Mouse (Mus musculus) myocyte (in vitro differentiated cells): ENCODE results near the gene Ank. TPM values are rescaled to one million over a fixed set of nuclear protein-coding genes. Genes with fewer than 3 reads are reported as not detected.

Experiments
- H3K27me3 ChIP-seq: one replicate; pipeline ENCODE4 v1.6.1; 2011; ENCODE audit not compliant: control insufficient read depth, insufficient read depth, insufficient read length
- H3K36me3 ChIP-seq: one replicate; pipeline ENCODE4 v1.6.1; 2011; ENCODE audit not compliant: control insufficient read depth, insufficient read depth
- H3K4me2 ChIP-seq: one replicate; pipeline ENCODE4 v1.6.1; 2011; ENCODE audit warnings: low read depth, control low read depth
- H3K4me3 ChIP-seq: one replicate; pipeline ENCODE4 v1.5.1; 2011; ENCODE audit warnings: mild to moderate bottlenecking, control low read depth, moderate library complexity
- H3K79me2 ChIP-seq: one replicate; pipeline ENCODE4 v1.6.1; 2011; ENCODE audit not compliant: control insufficient read depth, insufficient read depth
- H3ac ChIP-seq: one replicate; pipeline ENCODE4 v1.6.1; 2011; ENCODE audit not compliant: control insufficient read depth, insufficient read length
- CEBPB ChIP-seq: IDR thresholded peaks from 2 replicates; pipeline ENCODE4 v1.6.1; 2011; ENCODE audit warnings: mild to moderate bottlenecking, moderate library complexity; ENCODE audit not compliant: poor library complexity, insufficient read depth, severe bottlenecking
- E2F4 ChIP-seq: IDR thresholded peaks from one replicate; pipeline ENCODE4 v1.6.1; 2011; ENCODE audit warnings: mild to moderate bottlenecking, control low read depth, moderate library complexity; ENCODE audit not compliant: insufficient read depth
- MAX ChIP-seq: IDR thresholded peaks from one replicate; pipeline ENCODE4 v1.6.1; 2011; ENCODE audit warnings: low read depth, mild to moderate bottlenecking, control low read depth
- MYOD1 ChIP-seq, 3 experiments: IDR thresholded peaks; one replicate each; pipeline ENCODE4 v1.6.1; 2011; ENCODE audit warnings: control low read depth in 2 of 3, low read depth in 2 of 3, mild to moderate bottlenecking in 2 of 3, moderate library complexity in 1 of 3; ENCODE audit not compliant: insufficient read length in 2 of 3, control insufficient read depth in 1 of 3
- MYOG ChIP-seq, 3 experiments: IDR thresholded peaks; one replicate each; pipeline ENCODE4 v1.6.1; 2011; ENCODE audit warnings: control low read depth in 2 of 3, low read depth in 2 of 3, mild to moderate bottlenecking in 2 of 3; ENCODE audit not compliant: insufficient read length in 2 of 3, control insufficient read depth in 1 of 3, insufficient read depth in 1 of 3
- POLR2A ChIP-seq: IDR thresholded peaks from one replicate; pipeline ENCODE4 v1.6.1; 2011; ENCODE audit warnings: low read depth, mild to moderate bottlenecking, control low read depth, moderate library complexity; ENCODE audit not compliant: insufficient read length
- POLR2AphosphoS2 ChIP-seq: IDR thresholded peaks from one replicate; pipeline ENCODE4 v1.6.1; 2011; ENCODE audit warnings: low read depth, control low read depth; ENCODE audit not compliant: insufficient read length
- REST ChIP-seq: IDR thresholded peaks from one replicate; pipeline ENCODE4 v1.6.1; 2011; ENCODE audit warnings: mild to moderate bottlenecking, control low read depth, moderate library complexity; ENCODE audit not compliant: insufficient read depth, insufficient read length
- SRF ChIP-seq: IDR thresholded peaks from one replicate; pipeline ENCODE4 v1.6.1; 2011; ENCODE audit warnings: low read depth; ENCODE audit not compliant: control insufficient read depth, insufficient read length
- TCF12 ChIP-seq: IDR thresholded peaks from one replicate; pipeline ENCODE4 v1.6.1; 2011; ENCODE audit warnings: mild to moderate bottlenecking, control low read depth; ENCODE audit not compliant: poor library complexity, insufficient read depth, severe bottlenecking
- TCF3 ChIP-seq: IDR thresholded peaks from one replicate; pipeline ENCODE4 v1.6.1; 2011; ENCODE audit warnings: low read depth, control low read depth; ENCODE audit not compliant: insufficient read length
- USF1 ChIP-seq: IDR thresholded peaks from one replicate; pipeline ENCODE4 v1.6.1; 2011; ENCODE audit warnings: low read depth, mild to moderate bottlenecking, control low read depth, moderate library complexity
- polyA plus RNA-seq: library from polyadenylated mRNA; unstranded; fragments of >200 nt; fragmentation: generic; extraction: Trizol; gene quantifications from one replicate; pipeline ENCODE4 v1.2.1, GENCODE M21; 2012; ENCODE audit warnings: missing spikeins

Ank gene
- polyA plus RNA-seq, 1 experiment: 103 TPM

- Histone ChIP-seq H3K79me2 (no peaks in the 10 kb centered on the region), H3K4me2 (no peak overlapping the region), H3K36me3 (no peaks in the 10 kb centered on the region), H3ac (no peak overlapping the region), H3K4me3 (no peak overlapping the region), H3K27me3 (no peaks in the 10 kb centered on the region)
- TF ChIP-seq POLR2A: no peak
- no peak for TF ChIP-seq REST
- no peak for TF ChIP-seq MYOD1 (IDR thresholded peaks at IDR 0.05; ENCODE audit: control insufficient read depth in 1 of 3, insufficient read length in 2 of 3, low read depth in 2 of 3)
- TF ChIP-seq MYOG (IDR thresholded peaks at IDR 0.05; ENCODE audit: control insufficient read depth in 1 of 3, insufficient read depth in 1 of 3, insufficient read length in 2 of 3, low read depth in 2 of 3): no peak
- no peak for TF ChIP-seq CEBPB
- TF ChIP-seq SRF: no peak
- no peak for TF ChIP-seq TCF3
- no peak for TF ChIP-seq E2F4
- no peak for TF ChIP-seq TCF12
Observed at GRCm38 (mm10) chr15:27430241-27430640, 36.2 kb upstream of the Ank start.

DNA sequence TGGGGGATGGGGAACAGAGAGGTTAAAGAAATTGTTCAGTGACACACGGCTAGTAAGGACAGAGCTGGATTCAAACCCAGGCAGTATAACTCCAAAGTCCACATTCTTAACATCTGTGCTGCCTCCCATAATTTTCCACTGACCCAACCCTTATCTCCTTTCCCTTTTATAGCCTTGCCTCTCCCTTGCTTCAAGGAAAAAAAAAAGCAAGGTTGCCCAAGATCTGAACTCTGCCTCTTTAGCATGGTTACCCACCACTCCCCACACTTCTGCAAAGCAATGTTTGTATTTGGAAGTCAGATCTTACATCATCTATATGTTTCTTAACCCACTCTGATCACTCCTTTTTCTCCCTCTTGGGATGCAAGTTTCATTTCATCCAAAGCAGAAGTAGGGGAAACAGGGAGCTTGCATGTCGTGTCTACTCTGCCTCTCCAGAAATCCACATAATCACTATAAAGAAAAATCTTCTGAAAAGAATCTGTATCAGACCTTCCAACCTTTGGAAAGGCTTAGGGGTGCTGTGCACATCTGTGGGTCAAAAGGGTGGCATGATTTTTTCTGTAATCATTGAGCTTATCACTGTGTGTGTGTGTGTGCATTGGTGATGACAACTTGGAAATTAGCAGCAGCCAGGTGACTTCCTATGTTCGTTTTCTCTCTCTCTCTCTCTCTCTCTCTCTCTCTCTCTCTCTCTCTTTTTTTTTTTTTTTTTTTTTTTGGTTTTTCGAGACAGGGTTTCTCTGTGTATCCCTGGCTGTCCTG, 33.4 kb upstream of the Ank start:
- Histone ChIP-seq H3K4me3 (no peak overlapping the region), H3ac (no peak overlapping the region), H3K79me2 (no peaks in the 10 kb centered on the region), H3K36me3 (no peaks in the 10 kb centered on the region), H3K27me3 (no peaks in the 10 kb centered on the region), H3K4me2 (no peak overlapping the region)
- TF ChIP-seq TCF3 (no peak), POLR2AphosphoS2 (no peak), MYOD1 (IDR thresholded peaks at IDR 0.05; ENCODE audit: control insufficient read depth in 1 of 3, insufficient read length in 2 of 3, low read depth in 2 of 3) (no peak), CEBPB (no peak), E2F4 (no peak), USF1 (no peak), REST (no peak), MAX (no peak), TCF12 (no peak), POLR2A (no peak), SRF (no peak), MYOG (IDR thresholded peaks at IDR 0.05; ENCODE audit: control insufficient read depth in 1 of 3, insufficient read depth in 1 of 3, insufficient read length in 2 of 3, low read depth in 2 of 3) (no peak)

DNA sequence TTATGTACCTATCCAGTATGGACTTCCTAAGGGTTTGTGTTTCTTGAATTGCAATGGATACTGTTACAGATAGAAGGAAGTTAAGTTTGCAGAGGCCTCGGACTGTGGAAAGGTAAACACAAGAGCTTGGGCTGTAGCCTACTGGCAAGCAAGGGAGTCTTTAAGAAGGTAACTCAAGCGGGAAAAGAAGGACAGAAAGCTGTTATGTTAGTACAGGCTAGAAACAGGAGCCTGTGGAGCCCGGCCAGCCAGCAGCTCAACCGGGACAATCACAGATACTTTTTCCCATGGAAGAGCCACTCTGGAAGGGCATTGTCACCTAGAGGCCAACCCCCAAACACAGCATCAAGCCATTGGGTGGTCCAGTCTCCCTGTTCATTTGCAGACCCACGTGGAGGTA, 31.1 kb upstream of the Ank start:
- Histone ChIP-seq H3ac (no peak overlapping the region), H3K4me2 (no peak overlapping the region), H3K36me3 (no peaks in the 10 kb centered on the region), H3K4me3 (no peak overlapping the region), H3K79me2 (no peaks in the 10 kb centered on the region), H3K27me3 (no peaks in the 10 kb centered on the region)
- TF ChIP-seq POLR2AphosphoS2 (no peak), REST (no peak), E2F4 (no peak)

- H3K27me3 ChIP-seq: no peaks in the 10 kb centered on the region
- H3K4me2 ChIP-seq: no peak overlapping the region
- H3ac ChIP-seq: no peak overlapping the region
- no peak overlapping the region for H3K4me3 ChIP-seq
- TF ChIP-seq SRF (no peak), POLR2A (no peak), E2F4 (no peak), MYOG (IDR thresholded peaks at IDR 0.05; ENCODE audit: control insufficient read depth in 1 of 3, insufficient read depth in 1 of 3, insufficient read length in 2 of 3, low read depth in 2 of 3) (no peak), MAX (no peak), REST (no peak), POLR2AphosphoS2 (no peak), MYOD1 (IDR thresholded peaks at IDR 0.05; ENCODE audit: control insufficient read depth in 1 of 3, insufficient read length in 2 of 3, low read depth in 2 of 3) (no peak), TCF12 (no peak), CEBPB (no peak), TCF3 (no peak), USF1 (no peak)
- H3K79me2 ChIP-seq: no peaks in the 10 kb centered on the region
- H3K36me3 ChIP-seq: no peaks in the 10 kb centered on the region
Observed at GRCm38 (mm10) chr15:27436194-27436593, 30.3 kb upstream of the Ank start.

DNA sequence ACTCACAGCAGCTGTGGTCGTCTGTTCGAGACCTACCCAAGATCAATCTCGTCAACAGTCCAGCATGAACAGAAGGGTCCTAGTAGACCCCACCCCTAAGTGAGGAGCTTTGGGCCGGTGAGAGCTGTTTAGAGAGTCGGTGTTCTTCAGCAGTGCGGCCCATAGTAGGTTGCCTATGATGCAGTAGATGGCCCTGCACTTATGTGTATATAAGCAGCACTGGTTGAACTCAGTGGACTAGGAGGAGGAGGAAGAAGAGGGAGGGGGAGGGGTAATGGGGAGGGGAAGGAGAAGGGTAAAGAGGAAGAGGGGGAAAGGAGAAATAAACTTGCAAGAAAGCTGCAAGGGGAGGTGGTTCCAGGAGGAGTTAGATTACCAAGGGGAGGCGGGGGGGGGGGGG, 25.4 kb upstream of the Ank start:
- Histone ChIP-seq H3K4me2 (no peak overlapping the region), H3K79me2 (no peaks in the 10 kb centered on the region), H3K4me3 (no peak overlapping the region), H3K27me3 (no peaks in the 10 kb centered on the region), H3K36me3 (no peaks in the 10 kb centered on the region), H3ac (no peak overlapping the region)
- TF ChIP-seq E2F4: no peak
- no peak for TF ChIP-seq SRF
- TF ChIP-seq MAX: no peak
- TF ChIP-seq USF1: no peak
- no peak for TF ChIP-seq MYOD1 (IDR thresholded peaks at IDR 0.05; ENCODE audit: control insufficient read depth in 1 of 3, insufficient read length in 2 of 3, low read depth in 2 of 3)
- no peak for TF ChIP-seq TCF3
- no peak for TF ChIP-seq POLR2A
- no peak for TF ChIP-seq CEBPB
- TF ChIP-seq REST: no peak
- TF ChIP-seq TCF12: no peak
- TF ChIP-seq POLR2AphosphoS2: no peak
- no peak for TF ChIP-seq MYOG (IDR thresholded peaks at IDR 0.05; ENCODE audit: control insufficient read depth in 1 of 3, insufficient read depth in 1 of 3, insufficient read length in 2 of 3, low read depth in 2 of 3)
